Mouse (Mus musculus): ENCODE data around the gene Tsc2.
"Not testable (repeated sequence)": the region's sequence is repeated elsewhere in the genome, so short reads cannot be mapped to it uniquely, and the experiment has no call there.

Tsc2 gene

GRCm38 (mm10) chr17:24632167-24632812 lies at the start of gene Tsc2, which contains the start of gene Nthl1:
Gene Tsc2 (minus strand): TSS chr17:24632630.
Gene Nthl1 (plus strand): TSS chr17:24632680.
- DNase-seq (ENCODE audit: low spot score): peak; percentile 81

- no peak for DNase-seq (ENCODE audit: low spot score)
Measured at GRCm38 (mm10) chr17:24677500-24678080, 45.2 kb upstream of the Tsc2 start.

- no peak for DNase-seq (ENCODE audit: low spot score)
Measured at GRCm38 (mm10) chr17:24676877-24677276, 44.4 kb upstream of the Tsc2 start.

- DNase-seq (ENCODE audit: low spot score): peak; percentile 71
Measured at GRCm38 (mm10) chr17:24676187-24676586, 43.8 kb upstream of the Tsc2 start.

- no peak for DNase-seq (ENCODE audit: low spot score)
Measured at GRCm38 (mm10) chr17:24674277-24674676, 41.8 kb upstream of the Tsc2 start.

GRCm38 (mm10) chr17:24672141-24672540 lies 39.7 kb upstream of the Tsc2 start:
- DNase-seq (ENCODE audit: low spot score): peak; percentile 43

- no peak for DNase-seq (ENCODE audit: low spot score)
Measured at GRCm38 (mm10) chr17:24671346-24671745, 38.9 kb upstream of the Tsc2 start.

- DNase-seq (ENCODE audit: low spot score): no peak
Measured at GRCm38 (mm10) chr17:24670246-24670844, 37.9 kb upstream of the Tsc2 start.

GRCm38 (mm10) chr17:24669545-24670245 lies 37.3 kb upstream of the Tsc2 start, which contains the start of gene Zfp598:
Gene Zfp598 (plus strand): TSS chr17:24669687.
- DNase-seq (ENCODE audit: low spot score): peak; percentile 96

- DNase-seq (ENCODE audit: low spot score): not testable (repeated sequence)
Measured at GRCm38 (mm10) chr17:24669214-24669544, 36.7 kb upstream of the Tsc2 start.

- peak; percentile 83 for DNase-seq (ENCODE audit: low spot score)
Measured at GRCm38 (mm10) chr17:24667416-24667815, 35.0 kb upstream of the Tsc2 start.

- DNase-seq (ENCODE audit: low spot score): not testable (repeated sequence)
Measured at GRCm38 (mm10) chr17:24667011-24667410, 34.6 kb upstream of the Tsc2 start.

GRCm38 (mm10) chr17:24658017-24658758 lies 25.8 kb upstream of the Tsc2 start, which contains the start of gene Npw:
Gene Npw (minus strand): TSS chr17:24658457.
- DNase-seq (ENCODE audit: low spot score): no peak

GRCm38 (mm10) chr17:24654969-24655368 lies 22.5 kb upstream of the Tsc2 start:
- DNase-seq (ENCODE audit: low spot score): no peak

GRCm38 (mm10) chr17:24653967-24654710 lies 21.7 kb upstream of the Tsc2 start:
- peak; percentile 81 for DNase-seq (ENCODE audit: low spot score)

- DNase-seq (ENCODE audit: low spot score): no peak
Measured at GRCm38 (mm10) chr17:24651835-24652234, 19.4 kb upstream of the Tsc2 start.

GRCm38 (mm10) chr17:24650766-24651165 lies 18.3 kb upstream of the Tsc2 start:
- no peak for DNase-seq (ENCODE audit: low spot score)

- DNase-seq (ENCODE audit: low spot score): peak; percentile 62
Measured at GRCm38 (mm10) chr17:24650070-24650616, 17.7 kb upstream of the Tsc2 start, which contains the start of gene Slc9a3r2. Gene Slc9a3r2 (minus strand): TSS chr17:24650327.

- DNase-seq (ENCODE audit: low spot score): peak; percentile 58
Measured at GRCm38 (mm10) chr17:24649581-24650069, 17.2 kb upstream of the Tsc2 start.

GRCm38 (mm10) chr17:24648731-24649377 lies 16.4 kb upstream of the Tsc2 start:
- no peak for DNase-seq (ENCODE audit: low spot score)
